Mouse (Mus musculus) forebrain, embryonic 15.5 days (tissue): ENCODE results near the gene Il6ra. TPM values are rescaled to one million over a fixed set of nuclear protein-coding genes. Genes with fewer than 3 reads are reported as not detected.

Experiments used
- ATAC-seq: fragments of 200-750 bp; cut with Nextera tagmentation; replicated peaks from 2 replicates; pipeline ENCODE4 v1.8.0; 2017; ENCODE audit warnings: mild to moderate bottlenecking, moderate TSS enrichment, moderate library complexity
- H3K27ac ChIP-seq: fragments of 300-500 bp; sonication (generic); replicated peaks from 2 replicates; pipeline ENCODE4 v1.5.1; 2015; ENCODE audit warnings: mild to moderate bottlenecking, inconsistent platforms
- H3K27me3 ChIP-seq: fragments of 300-500 bp; sonication (generic); 2 replicates; pipeline ENCODE4 v1.6.1; 2015; ENCODE audit warnings: inconsistent platforms
- H3K36me3 ChIP-seq: fragments of 300-500 bp; sonication (generic); 2 replicates; pipeline ENCODE4 v1.6.1; 2015; ENCODE audit warnings: mild to moderate bottlenecking, inconsistent platforms
- H3K4me1 ChIP-seq: fragments of 300-500 bp; sonication (generic); 2 replicates; pipeline ENCODE4 v1.6.1; 2015; ENCODE audit warnings: inconsistent platforms
- H3K4me2 ChIP-seq: fragments of 300-500 bp; sonication (generic); replicated peaks from 2 replicates; pipeline ENCODE4 v1.6.1; 2015; ENCODE audit warnings: mild to moderate bottlenecking, inconsistent platforms
- H3K4me3 ChIP-seq: fragments of 300-500 bp; sonication (generic); 2 replicates; pipeline ENCODE4 v1.5.1; 2015; ENCODE audit warnings: mild to moderate bottlenecking, inconsistent platforms
- H3K9ac ChIP-seq: fragments of 300-500 bp; sonication (generic); replicated peaks from 2 replicates; pipeline ENCODE4 v1.6.1; 2015; ENCODE audit warnings: mild to moderate bottlenecking, inconsistent platforms
- H3K9me3 ChIP-seq: fragments of 300-500 bp; sonication (generic); 2 replicates; pipeline ENCODE4 v1.6.1; 2016; ENCODE audit warnings: inconsistent platforms
- WGBS: fragments of 180-500 bp; shearing (Covaris S2); methylation state at CpG from one replicate; pipeline ENCODE4 v1.1.7; 2015; ENCODE audit warnings: mixed read lengths; 5-methylcytosine and 5-hydroxymethylcytosine counted together
- polyA plus RNA-seq: library from polyadenylated mRNA; unstranded; fragments of >200 nt; fragmentation: Nextera tagmentation; extraction: Ambion mirVana; gene quantifications from 2 replicates; pipeline ENCODE4 v1.2.1, GENCODE M21; 2015

Il6ra gene
- polyA plus RNA-seq, 1 experiment from 2014 or later, result 0.73 TPM

GRCm38 (mm10) chr3:89907846-89908245 lies 5.2 kb downstream of the Il6ra start:
- H3K36me3 ChIP-seq, result no peaks in the 10 kb centered on the region
- no peak overlapping the region for H3K27ac ChIP-seq
- H3K9me3 ChIP-seq, result no peaks in the 10 kb centered on the region
- WGBS, result 86% methylated on average over 3 of the region's 3 CpGs
- no peak for ATAC-seq
- no peak overlapping the region for H3K4me3 ChIP-seq
- H3K9ac ChIP-seq, result no peak overlapping the region
- peaks cover 15% of the 10 kb centered on the region; the same call in 1 of the 2 replicates for H3K27me3 ChIP-seq
- peaks cover 5% of the 10 kb centered on the region; the same call in 1 of the 2 replicates for H3K4me1 ChIP-seq
- H3K4me2 ChIP-seq, result no peak overlapping the region

DNA sequence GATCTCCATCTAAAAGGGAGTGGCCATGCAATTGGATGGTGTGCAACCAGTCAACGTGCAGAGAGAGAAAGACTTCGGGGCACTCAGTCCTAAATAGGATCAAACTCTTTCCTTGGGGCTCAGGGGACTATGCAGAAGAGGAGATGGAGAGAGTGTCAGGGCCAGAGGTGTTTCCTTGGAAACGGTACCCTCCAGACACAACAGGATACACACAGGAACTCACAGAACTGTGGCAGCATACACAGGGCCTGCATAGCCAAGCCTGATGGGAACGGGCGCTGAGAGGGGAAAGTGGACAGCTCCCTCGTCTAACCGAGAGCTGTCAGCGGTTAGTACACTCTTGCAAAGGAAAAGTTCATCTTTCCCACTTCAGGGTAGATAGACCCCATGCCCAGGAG lies 13.5 kb downstream of the Il6ra start:
- no peak overlapping the region for H3K27ac ChIP-seq
- H3K36me3 ChIP-seq, result no peaks in the 10 kb centered on the region
- 80% methylated on average over 8 of the region's 8 CpGs for whole genome bisulfite sequencing
- H3K9ac ChIP-seq, result no peak overlapping the region
- ATAC-seq, result no peak
- no peaks in the 10 kb centered on the region for H3K9me3 ChIP-seq
- H3K27me3 ChIP-seq, result no peaks in the 10 kb centered on the region
- no peak overlapping the region for H3K4me2 ChIP-seq
- H3K4me3 ChIP-seq, result no peak overlapping the region
- no peaks in the 10 kb centered on the region for H3K4me1 ChIP-seq

- H3K27me3 ChIP-seq, result no peaks in the 10 kb centered on the region
- H3K4me1 ChIP-seq, result no peaks in the 10 kb centered on the region
- no peak for ATAC-seq
- WGBS, result 75% methylated on average over 5 of the region's 5 CpGs
- H3K4me2 ChIP-seq, result no peak overlapping the region
- H3K9ac ChIP-seq, result no peak overlapping the region
- no peaks in the 10 kb centered on the region for H3K36me3 ChIP-seq
- no peak overlapping the region for H3K4me3 ChIP-seq
- H3K27ac ChIP-seq, result no peak overlapping the region
- H3K9me3 ChIP-seq, result no peaks in the 10 kb centered on the region
Observed at GRCm38 (mm10) chr3:89898870-89899510, 14.0 kb downstream of the Il6ra start.

DNA sequence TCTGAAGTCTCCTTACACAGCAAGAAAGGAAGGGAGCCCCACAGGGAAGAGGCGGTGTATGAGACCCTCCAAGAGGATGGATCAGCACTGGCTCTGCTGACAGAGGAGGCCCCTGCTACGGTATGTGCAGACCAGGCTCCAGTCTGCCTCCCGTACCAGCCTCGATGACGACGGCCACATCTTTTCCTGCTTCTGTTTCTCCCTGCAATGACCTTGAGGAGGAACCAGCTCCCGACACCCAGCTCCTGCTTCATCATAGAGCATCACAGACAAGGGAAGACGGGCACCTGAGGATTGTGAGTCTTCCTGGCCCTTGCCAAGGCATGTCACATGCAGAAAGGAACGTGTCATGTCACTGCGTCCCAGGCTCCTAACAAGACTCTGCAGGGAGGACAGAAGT lies 15.0 kb downstream of the Il6ra start:
- no peak overlapping the region for H3K4me2 ChIP-seq
- 77% methylated on average over 10 of the region's 10 CpGs for WGBS
- H3K4me1 ChIP-seq, result no peaks in the 10 kb centered on the region
- no peak for ATAC-seq
- no peak overlapping the region for H3K27ac ChIP-seq
- H3K9me3 ChIP-seq, result no peaks in the 10 kb centered on the region
- H3K4me3 ChIP-seq, result no peak overlapping the region
- no peaks in the 10 kb centered on the region for H3K36me3 ChIP-seq
- no peak overlapping the region for H3K9ac ChIP-seq
- H3K27me3 ChIP-seq, result no peaks in the 10 kb centered on the region

- Histone ChIP-seq H3K9me3 (no peaks in the 10 kb centered on the region), H3K9ac (no peak overlapping the region), H3K27ac (no peak overlapping the region), H3K4me2 (no peak overlapping the region), H3K4me1 (no peaks in the 10 kb centered on the region), H3K4me3 (no peak overlapping the region), H3K27me3 (no peaks in the 10 kb centered on the region), H3K36me3 (no peaks in the 10 kb centered on the region)
- no peak for ATAC-seq
- 75% methylated on average over 8 of the region's 8 CpGs for WGBS
Observed at GRCm38 (mm10) chr3:89897204-89897796, 15.7 kb downstream of the Il6ra start.

- no peaks in the 10 kb centered on the region for H3K9me3 ChIP-seq
- no peak overlapping the region for H3K9ac ChIP-seq
- no peaks in the 10 kb centered on the region for H3K36me3 ChIP-seq
- ATAC-seq, result no peak
- H3K27ac ChIP-seq, result no peak overlapping the region
- H3K4me2 ChIP-seq, result no peak overlapping the region
- no peaks in the 10 kb centered on the region for H3K27me3 ChIP-seq
- no peak overlapping the region for H3K4me3 ChIP-seq
- no peaks in the 10 kb centered on the region for H3K4me1 ChIP-seq
- WGBS, result 17% methylated on average over 5 of the region's 5 CpGs
Observed at GRCm38 (mm10) chr3:89896571-89896970, 16.4 kb downstream of the Il6ra start.

- no peak for ATAC-seq
- H3K4me2 ChIP-seq, result no peak overlapping the region
- H3K9me3 ChIP-seq, result no peaks in the 10 kb centered on the region
- H3K4me3 ChIP-seq, result no peak overlapping the region
- no peaks in the 10 kb centered on the region for H3K27me3 ChIP-seq
- H3K9ac ChIP-seq, result no peak overlapping the region
- WGBS, result 79% methylated on average over 5 of the region's 5 CpGs
- H3K36me3 ChIP-seq, result no peaks in the 10 kb centered on the region
- H3K27ac ChIP-seq, result no peak overlapping the region
- H3K4me1 ChIP-seq, result no peaks in the 10 kb centered on the region
Observed at GRCm38 (mm10) chr3:89892517-89893106, 20.4 kb downstream of the Il6ra start.

DNA sequence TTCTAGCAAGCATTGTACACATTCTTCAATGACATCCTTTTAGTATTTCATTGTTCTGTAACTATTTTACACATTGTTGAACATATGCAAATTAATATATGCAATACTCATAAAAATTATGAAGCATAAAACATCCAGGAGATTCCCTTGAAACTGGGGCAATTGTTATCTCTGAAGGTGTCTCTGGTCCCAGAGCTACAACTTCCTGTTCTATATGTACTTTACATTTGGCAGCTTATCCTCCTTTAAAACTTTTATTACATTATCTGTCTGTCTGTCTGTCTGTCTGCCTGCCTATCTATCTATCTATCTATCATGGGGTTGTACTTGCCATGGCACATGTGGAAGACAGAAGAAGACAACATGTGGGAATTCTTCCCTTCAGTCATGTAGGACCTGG lies 21.3 kb downstream of the Il6ra start:
- Histone ChIP-seq H3K4me1 (no peaks in the 10 kb centered on the region), H3K4me2 (no peak overlapping the region), H3K4me3 (no peak overlapping the region), H3K9me3 (no peaks in the 10 kb centered on the region), H3K27ac (no peak overlapping the region), H3K9ac (no peak overlapping the region), H3K27me3 (no peaks in the 10 kb centered on the region), H3K36me3 (no peaks in the 10 kb centered on the region)
- ATAC-seq, result no peak

- H3K4me1 ChIP-seq, result no peaks in the 10 kb centered on the region
- no peaks in the 10 kb centered on the region for H3K9me3 ChIP-seq
- H3K27ac ChIP-seq, result no peak overlapping the region
- H3K9ac ChIP-seq, result no peak overlapping the region
- H3K27me3 ChIP-seq, result no peaks in the 10 kb centered on the region
- no peak for ATAC-seq
- 80% methylated on average over 8 of the region's 8 CpGs for WGBS
- no peak overlapping the region for H3K4me2 ChIP-seq
- no peak overlapping the region for H3K4me3 ChIP-seq
- H3K36me3 ChIP-seq, result no peaks in the 10 kb centered on the region
Observed at GRCm38 (mm10) chr3:89889841-89890430, 23.1 kb downstream of the Il6ra start.

- Histone ChIP-seq H3K27ac (no peak overlapping the region), H3K9ac (no peak overlapping the region), H3K27me3 (no peaks in the 10 kb centered on the region), H3K4me3 (no peak overlapping the region), H3K4me2 (no peak overlapping the region), H3K9me3 (no peaks in the 10 kb centered on the region), H3K36me3 (no peaks in the 10 kb centered on the region), H3K4me1 (no peaks in the 10 kb centered on the region)
- no peak for ATAC-seq
- WGBS, result 94% methylated on average over 7 of the region's 7 CpGs
Observed at GRCm38 (mm10) chr3:89887582-89888230, 25.3 kb downstream of the Il6ra start.

DNA sequence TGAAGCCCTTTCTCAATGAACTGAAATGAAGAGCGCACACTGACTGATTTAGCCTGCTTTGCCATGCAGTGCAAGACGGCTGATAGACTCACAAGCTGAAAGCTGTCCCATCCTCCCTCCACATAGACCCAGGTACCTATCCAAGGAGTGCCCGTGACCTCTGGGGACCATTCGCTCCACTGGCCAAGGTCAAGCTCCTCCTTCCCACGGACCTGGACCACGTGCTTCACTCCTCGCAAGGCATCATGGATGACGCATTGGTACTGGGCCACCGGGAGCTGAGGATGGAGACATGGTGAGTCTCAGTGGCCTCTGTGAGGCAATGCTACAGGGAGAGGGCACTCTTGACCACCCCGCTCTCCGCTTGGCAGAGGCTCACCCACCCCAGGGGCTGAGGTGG lies 27.2 kb downstream of the Il6ra start:
- no peak overlapping the region for H3K9ac ChIP-seq
- H3K4me1 ChIP-seq, result no peaks in the 10 kb centered on the region
- ATAC-seq, result no peak
- no peaks in the 10 kb centered on the region for H3K36me3 ChIP-seq
- H3K9me3 ChIP-seq, result no peaks in the 10 kb centered on the region
- no peak overlapping the region for H3K4me3 ChIP-seq
- 94% methylated on average over 11 of the region's 11 CpGs for WGBS
- H3K4me2 ChIP-seq, result no peak overlapping the region
- no peak overlapping the region for H3K27ac ChIP-seq
- no peaks in the 10 kb centered on the region for H3K27me3 ChIP-seq

- no peaks in the 10 kb centered on the region for H3K9me3 ChIP-seq
- ATAC-seq, result no peak
- H3K4me3 ChIP-seq, result no peak overlapping the region
- H3K27ac ChIP-seq, result no peak overlapping the region
- 81% methylated on average over 4 of the region's 4 CpGs for WGBS
- H3K36me3 ChIP-seq, result no peaks in the 10 kb centered on the region
- H3K4me2 ChIP-seq, result no peak overlapping the region
- no peaks in the 10 kb centered on the region for H3K27me3 ChIP-seq
- H3K9ac ChIP-seq, result no peak overlapping the region
- no peaks in the 10 kb centered on the region for H3K4me1 ChIP-seq
Observed at GRCm38 (mm10) chr3:89883582-89884041, 29.4 kb downstream of the Il6ra start.
